Mouse (Mus musculus): ENCODE results near the gene Stab1.
A peak's percentile ranks its signal among the peaks of the same experiment; 100 is the strongest.

Stab1 gene

DNA sequence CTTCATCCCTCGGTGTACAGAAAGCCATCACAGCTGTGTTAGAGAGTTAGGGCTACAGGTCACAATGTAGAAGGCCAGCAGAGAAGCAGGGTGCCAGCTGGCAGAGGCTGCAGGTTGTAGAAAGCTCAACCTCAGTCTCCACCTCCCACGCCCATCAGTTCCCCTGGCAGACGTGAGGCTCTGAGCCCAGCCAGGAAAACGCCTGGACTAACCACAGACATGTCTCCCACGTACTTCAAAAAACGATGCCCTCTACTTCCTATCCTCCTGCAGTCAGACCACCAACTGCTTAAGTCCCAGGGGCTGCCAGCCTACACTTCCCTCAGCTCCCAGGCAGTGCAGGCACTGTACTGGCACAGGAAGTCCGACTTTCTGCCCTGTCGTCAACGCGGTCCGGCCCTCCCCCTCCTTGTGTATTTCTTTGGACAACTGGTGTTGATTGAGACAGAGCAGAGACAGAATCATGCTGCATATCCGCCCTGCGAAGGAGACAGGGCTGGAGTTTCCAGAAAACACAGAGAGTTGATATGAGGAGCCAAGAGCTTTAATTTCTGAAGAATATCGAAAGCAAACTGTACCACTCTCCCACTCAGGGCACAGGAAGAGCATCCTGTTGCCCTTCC, 26.6 kb upstream of the Stab1 start:
- peak; percentile 81 for DNase-seq (ENCODE audit: low spot score)

DNA sequence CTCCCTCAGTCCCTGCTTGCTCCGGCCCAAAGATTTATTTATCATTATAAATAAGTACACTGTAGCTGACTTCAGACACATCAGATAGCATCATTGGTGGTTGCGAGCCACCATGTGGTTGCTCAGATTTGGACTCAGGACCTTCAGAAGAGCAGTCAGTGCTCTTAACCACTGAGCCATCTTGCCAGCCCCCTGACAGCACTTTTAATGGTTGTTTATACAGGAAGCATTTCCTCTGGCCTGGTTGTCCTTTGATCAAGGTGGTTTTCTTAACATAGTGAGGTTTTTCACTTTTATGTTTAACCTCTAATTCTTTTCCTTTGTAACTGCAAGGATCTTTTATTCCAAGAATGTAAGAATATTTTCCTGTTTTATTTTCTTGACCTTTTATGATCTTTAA, 26.0 kb upstream of the Stab1 start:
- DNase-seq (ENCODE audit: low spot score) = no peak

DNA sequence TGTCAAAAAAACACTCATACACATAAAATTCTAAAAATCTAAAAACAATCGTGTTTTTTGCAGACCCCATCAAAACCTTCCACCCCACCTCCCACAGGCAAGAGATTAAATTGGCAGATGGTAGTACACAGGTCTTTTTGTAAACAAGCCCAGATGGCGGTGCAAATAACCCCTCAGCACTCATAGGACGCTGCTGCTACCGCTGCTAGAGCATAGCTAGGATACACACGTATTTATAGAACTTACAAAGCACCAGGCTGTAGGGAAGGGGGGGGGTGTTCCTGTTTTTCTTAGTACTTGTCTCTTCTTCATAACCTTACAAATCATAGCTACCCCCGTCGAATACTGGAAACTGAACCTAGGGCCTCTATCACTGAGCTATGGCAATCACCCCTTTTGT, 25.4 kb upstream of the Stab1 start:
- DNase-seq (ENCODE audit: low spot score) = no peak

DNA sequence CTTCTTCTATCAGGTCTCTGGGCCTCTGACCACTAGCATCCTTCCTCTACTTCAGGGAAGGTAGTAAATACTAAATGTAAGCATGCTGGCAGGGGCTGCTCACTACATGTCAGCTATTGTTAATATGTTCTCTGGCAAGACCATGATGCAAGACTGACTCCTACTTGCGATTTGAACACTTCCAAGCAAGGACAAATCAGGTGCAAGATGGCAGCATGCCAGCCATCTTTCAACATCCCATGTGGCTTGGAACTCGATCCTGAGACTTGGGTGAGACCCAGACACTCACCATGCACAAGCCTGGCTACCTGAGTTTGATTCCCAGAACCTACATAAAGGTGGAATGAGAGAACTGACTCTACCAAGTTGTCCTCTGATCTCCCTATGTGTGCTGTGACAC, 23.5 kb upstream of the Stab1 start:
- DNase-seq (ENCODE audit: low spot score) = no peak

DNA sequence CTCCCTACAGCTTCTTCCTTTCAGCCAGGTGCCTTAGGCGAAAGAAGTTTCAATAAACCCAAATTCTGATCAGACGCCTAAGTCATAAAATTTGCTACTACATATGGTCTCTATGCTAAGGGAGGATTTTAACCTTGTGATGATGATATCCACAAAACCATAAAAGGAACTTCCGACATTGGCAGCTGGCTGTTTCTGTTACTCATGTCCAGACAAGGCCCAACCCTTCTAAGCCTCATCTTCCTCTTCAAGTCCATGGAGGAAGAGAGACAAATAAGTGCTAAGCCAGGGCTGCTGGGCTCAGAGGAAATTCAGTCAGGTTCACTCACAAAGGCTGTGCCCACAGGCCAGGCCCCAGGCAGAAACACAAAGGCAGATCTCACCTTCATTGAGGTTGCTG, 20.9 kb upstream of the Stab1 start:
- no peak for DNase-seq (ENCODE audit: low spot score)

DNA sequence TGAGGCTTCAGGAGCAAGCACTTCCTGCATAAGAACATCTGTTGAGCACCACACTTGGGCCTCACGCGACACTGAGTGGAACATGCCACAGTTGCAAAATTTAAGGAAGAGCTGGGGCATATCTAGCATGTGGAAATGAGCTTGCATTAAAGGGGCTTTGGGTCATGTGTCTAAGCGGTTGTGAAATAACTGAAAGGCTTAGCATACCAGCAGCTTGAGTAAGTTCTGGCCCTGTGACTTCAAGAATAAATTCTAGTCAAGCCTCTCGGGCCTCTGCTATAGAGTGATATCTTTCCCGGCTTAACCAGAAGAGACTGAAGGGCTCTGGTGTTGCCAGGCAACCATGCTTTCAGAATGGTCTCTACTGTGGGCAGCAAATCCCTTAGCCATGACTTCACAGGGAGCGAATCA, 20.3 kb upstream of the Stab1 start:
- no peak for DNase-seq (ENCODE audit: low spot score)

DNA sequence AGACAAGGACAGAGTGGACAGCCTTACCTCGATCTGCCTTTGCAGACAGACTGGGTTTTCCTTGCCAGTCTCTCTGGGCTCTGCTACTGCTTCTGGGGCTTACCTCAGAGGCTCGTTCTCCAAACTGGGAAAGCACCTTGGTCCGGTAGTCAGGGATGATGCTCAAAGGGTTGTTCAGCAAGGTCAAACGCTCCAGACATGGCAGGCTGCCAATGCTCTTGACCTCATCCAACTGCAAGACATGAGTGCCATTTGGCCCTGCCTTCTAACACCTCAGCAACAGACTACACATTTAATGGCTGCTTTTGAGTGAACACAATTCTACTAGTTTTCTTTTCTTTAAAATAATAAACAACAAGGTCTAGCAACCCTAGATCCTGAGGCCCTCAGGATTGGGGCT, 18.2 kb upstream of the Stab1 start:
- no peak for DNase-seq (ENCODE audit: low spot score)

DNA sequence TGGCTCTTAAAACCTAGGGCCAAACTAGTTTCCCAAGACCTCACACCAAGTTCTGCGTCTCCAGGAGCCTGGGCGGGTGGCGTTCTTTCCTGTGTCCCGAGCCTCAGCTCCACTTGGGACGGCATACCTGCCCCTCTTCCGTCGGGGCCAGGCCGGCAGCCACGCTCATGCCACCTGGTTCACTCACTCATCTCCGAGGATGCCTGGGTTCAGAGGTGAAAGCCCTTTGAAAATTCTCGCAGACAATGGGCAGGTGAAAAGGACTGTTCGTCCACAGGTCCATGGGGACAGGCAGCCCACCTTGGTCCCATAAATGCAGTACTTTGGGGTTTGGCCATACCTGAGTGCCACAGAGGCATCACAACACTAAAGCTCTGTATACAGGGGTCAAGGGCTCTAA, 15.8 kb upstream of the Stab1 start:
- DNase-seq (ENCODE audit: low spot score) = no peak

DNA sequence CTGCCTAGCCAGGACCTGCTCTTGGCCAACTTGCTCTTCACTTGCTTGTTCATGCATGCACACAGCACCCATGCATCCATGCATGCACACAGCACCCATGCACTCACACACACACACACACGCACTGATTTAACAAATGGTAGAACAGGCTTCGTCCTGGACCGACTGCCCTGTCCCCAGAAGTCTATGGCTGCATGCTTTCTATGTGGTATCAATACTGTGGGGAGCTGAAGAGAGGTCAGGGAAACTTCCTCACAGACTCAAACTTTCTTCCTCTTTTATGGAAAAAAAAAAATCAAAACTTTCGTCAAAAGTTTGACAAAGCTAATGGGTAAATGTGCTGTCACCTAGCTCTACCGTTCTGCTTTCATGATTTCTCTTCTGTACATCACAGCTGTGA, 15.1 kb upstream of the Stab1 start:
- no peak for DNase-seq (ENCODE audit: low spot score)

DNA sequence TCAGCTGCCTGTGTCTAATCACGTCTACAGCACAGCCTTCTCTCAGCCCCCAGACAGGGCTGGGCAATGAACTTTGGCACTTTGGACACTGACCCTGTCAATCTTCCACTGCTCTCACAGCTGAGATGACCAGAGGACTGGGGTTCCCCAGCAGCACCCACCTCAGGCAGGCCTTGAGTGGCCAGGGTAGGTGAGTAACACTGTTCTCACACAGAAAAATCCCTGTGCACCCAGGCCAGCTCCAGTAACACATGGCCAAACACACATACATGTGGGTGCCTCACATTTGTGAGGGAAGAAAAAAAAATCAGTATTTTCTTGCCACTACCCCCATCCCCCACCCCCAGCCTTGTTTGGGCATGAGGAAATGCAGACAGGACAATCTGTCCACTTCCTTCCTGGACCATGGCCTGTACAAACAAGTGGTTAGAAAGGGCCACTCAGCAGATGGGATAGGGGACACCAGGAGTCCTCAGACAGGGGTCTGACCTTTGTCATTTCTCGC, 14.4 kb upstream of the Stab1 start:
- no peak for DNase-seq (ENCODE audit: low spot score)

DNA sequence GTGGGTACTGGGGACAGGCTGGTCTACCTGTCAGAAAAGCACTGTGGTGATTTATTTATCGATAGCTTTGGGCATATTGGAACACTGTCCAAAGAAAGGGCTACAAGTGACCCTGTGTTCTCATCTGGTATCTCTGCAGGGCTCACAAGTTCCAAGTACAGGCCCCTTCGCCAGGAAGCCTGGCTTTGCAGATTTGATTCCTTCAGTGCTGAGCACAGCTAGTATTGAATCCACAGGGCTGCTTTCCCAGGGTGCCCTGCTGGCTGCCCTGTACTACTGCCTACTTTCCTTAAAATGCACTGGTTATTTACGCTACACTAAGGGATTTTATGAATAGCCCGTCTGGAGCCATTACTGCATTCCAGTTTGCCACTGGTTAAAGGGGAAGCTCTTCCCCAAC, 13.1 kb upstream of the Stab1 start:
- DNase-seq (ENCODE audit: low spot score) = no peak

DNA sequence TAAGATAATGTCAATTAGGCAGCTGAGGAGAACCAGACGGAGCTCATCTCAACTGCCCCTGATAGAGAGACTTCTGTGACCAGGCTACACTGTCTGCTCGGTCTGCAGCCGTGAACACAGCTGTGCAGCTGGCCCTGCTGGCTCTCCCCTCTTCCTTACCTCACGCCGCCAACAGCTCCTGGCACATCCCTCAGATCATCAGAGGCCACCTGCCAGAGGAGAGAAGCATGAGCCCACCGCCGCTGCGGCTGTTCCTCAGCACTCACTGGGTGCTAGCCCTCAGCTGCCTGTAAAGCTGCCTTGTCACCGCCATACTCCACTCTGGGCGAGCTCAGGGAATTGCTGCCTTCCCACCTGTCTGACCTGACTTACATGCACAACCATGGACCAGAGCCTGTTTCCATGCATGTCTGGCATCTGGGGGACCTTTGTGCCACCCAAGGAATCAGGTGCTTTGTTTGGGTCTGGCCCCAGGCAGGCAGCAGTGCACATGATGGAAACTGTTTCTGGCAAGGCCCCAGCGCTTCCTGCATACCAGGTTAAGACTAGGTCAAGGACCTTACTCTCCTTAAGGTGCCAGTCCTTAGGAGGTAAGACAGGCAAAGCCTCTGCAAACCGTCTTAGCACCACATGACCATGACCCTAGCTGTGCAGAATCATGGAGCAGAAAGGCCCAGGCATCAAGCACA, 11.4 kb upstream of the Stab1 start:
- no peak for DNase-seq (ENCODE audit: low spot score)

DNA sequence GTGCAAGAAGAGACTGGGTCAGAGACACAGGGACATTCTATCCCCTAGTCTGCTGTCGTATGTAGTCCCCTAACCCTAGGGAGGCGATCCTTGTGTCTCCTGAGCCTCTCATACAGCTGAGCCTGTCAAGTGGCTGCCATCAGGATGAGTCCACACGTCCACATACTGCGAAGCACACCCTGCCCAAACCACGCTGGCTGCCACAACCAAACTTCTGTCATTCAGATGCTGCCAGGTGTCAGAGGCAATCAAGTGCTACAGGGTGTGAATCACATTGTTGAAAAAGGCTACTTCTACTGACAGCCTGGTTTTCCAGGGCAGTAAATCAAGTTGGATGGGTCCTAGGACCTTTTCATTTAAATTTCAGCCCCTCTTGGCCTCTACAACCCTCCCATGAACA, 9.3 kb upstream of the Stab1 start:
- no peak for DNase-seq (ENCODE audit: low spot score)

DNA sequence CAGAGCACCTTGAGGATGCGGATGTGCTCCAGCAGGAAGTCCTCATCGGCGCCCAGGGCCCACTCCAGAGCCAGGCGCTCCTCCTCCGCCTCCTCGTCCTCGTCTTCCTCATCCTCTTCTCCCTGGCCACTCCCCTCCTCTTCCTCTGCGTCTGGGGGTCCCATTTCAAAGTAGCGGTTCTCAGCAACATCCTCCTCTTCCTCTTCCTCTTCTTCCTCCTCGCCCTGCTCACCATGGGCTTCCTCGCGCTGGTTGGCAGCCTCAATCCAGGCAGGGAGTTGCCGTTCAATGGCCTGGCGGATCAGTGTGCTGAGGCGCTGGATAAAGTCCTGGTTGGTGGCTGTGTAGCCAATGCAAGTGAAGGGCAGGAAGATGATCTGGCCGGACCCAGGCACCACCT, 8.8 kb upstream of the Stab1 start:
- DNase-seq (ENCODE audit: low spot score) = no peak

DNA sequence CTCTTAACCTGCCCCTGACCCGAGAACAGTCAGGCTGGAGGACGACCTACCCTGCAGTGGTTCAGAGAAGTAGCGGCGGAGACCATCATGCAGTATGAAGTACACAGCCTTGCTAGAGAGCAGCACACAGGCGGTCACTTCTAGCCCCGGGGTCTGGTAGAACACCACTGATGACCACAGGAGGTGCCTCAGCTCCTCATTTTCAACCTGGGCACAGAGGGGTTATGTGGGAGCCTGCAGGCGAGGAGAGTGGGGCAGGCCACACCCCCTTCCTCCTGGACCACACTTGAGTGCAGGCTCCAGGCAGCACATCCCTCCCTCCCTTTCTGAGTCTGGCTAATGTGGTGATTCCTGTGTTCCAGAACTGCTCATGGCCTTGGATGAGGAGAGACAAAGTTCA, 5.1 kb upstream of the Stab1 start:
- DNase-seq (ENCODE audit: low spot score) = no peak

DNA sequence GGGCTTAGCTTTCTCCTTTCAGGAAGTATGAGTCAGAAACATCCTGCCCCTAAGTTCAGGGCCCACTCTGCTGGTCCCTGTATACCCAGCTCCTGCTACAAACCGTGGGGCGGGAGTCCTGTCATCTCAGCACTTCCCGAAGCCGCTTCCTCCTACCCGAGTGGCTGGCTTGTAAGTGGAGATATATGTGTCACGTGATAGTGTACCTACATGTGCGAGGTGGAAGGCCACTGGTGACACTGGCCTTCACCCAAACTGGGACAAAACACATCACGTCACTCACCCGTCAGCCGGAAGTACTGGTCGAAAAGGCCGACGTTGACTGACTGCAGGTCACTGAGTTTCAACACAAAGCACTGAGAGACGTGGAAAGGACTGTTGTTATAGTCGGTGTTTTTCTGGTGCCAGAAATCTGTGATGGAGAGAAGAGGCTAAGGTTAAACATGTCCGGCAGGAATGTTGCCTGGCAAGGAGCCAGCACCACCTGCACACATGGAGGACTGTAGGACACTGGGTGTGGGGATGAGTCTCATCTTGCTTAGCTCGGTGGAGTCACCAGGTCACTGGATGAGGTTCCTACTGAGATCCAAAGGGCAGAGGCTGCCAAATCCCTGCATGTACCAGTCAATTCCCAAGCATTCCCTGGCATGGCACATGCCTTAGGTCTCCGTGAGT, 4.5 kb upstream of the Stab1 start:
- no peak for DNase-seq (ENCODE audit: low spot score)

DNA sequence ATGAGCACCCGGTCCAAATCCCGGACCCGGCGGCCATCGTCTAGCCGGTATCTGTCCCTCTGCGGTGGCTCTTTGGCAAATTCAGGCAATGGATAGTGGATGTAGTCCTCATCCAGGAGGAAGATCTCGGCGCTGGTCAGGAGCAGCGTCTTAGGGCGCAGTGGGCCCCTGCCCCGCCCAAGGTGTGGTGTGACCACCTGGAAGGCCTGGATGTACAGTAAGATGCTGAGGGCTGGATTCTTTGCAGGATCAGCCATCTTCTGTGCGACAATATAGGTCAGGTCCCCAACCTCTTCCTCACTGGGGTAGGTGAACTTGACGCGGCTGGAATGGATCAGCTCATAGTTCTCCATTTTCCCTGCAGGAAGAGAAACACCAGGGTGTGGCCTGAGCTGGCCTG, 3.4 kb upstream of the Stab1 start:
- no peak for DNase-seq (ENCODE audit: low spot score)

DNA sequence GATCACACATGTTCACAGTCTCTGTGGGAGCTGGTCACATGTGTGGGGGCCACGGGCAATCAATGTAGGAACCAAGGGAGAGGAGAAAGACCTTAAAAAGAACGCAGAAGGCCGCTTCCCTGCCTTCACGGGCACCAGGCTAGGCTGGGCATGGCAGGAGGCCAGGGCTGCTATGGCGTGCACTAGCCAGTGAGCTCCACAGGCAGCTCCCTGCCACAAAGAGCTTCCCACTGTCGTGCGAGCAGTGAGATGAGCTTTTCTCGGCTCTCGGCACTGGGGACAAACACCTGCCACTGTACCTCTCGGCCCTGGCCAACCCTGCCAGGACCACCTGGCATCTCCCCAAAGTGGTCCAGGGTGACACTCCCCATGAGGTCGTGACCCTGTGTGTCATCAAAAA, 2.9 kb upstream of the Stab1 start:
- DNase-seq (ENCODE audit: low spot score) = no peak

DNA sequence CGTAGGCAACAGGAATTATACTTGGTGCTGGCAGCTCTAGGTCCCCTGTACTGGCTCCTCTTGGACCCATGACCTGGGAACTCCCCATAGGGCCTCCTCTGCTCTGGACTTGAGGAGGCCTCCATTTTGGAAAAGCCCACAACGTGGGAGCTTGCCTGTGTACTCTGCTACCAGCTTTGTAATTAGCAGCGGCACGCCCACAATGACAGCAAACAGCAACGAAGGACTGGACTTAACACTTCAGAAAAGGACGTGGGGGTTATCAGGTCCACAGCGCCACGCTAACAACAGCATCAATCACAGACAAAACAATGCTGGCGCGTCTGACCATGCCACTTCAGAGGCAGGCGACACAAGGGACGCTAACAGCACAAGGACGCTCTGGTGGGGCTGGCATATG, 2.5 kb upstream of the Stab1 start:
- no peak for DNase-seq (ENCODE audit: low spot score)

DNA sequence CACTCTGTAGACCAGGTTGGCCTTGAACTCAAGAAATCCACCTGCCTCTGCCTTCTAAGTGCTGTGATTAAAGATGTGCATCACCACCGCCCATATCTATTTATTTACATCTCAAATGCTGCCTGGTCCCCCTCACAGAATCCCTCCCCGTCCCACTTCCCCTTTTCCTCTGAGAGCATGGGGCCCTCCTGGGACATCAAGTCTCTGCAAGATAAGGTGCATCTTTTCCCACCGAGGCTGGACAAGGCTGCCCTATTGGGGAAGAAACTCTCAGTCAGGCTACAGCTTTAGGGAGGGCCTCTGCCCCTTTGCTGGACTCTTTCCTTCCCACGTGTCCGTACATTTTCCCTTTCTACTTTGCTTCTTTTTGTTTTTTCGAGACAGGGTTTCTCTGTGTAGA, 1.1 kb upstream of the Stab1 start:
- DNase-seq (ENCODE audit: low spot score) = no peak

DNA sequence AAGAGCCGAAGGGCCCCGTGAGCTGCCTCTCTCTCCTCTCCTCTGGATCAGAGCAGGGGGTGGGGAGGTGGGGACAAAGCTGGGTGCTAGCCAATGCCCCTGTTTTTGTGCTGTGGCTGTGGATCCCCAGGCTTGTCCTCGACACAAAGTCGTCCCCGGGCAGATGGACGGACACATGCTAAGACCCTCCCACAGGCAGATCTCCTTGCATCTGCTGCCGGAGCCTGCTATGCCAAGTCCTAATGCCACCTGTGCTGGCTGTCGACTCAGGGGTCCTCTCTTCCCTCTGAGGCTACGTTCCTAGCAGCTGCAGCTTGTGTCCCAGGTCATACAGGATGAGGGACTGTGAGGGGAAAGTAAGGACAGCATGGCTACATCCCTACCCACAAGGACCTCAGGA, 1.6 kb downstream of the Stab1 start:
- no peak for DNase-seq (ENCODE audit: low spot score)

DNA sequence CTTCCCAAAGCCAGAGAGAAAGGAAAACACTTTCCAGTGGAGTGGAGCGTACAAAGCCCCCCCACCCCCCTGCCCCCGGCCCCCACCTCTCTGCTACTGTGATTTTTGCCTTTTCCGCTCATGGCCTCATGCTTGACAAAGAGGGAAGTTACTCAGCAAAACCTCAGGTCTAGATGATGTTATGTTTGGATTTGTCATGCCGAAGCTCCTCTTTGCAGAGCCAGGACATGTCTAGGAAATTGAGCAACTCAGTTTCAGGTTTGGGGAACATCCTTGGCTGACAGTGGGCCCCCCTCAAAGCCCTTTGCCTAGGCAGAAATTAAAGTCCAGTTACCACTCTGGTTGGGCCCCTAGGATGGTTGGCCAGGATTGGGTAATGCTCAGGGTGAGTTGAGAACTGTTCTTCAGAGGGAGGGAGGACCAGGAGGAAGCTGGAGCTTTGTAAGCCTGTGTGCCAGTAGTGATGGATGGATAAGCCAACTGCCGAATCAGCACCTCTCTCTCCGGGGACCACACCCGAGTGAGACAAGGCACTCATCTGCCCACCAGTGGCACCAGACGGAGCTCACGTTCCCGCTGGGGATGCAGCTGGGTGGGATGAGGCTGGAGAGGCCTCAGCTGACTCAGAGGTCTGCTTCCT, 2.3 kb downstream of the Stab1 start:
- DNase-seq (ENCODE audit: low spot score) = no peak

DNA sequence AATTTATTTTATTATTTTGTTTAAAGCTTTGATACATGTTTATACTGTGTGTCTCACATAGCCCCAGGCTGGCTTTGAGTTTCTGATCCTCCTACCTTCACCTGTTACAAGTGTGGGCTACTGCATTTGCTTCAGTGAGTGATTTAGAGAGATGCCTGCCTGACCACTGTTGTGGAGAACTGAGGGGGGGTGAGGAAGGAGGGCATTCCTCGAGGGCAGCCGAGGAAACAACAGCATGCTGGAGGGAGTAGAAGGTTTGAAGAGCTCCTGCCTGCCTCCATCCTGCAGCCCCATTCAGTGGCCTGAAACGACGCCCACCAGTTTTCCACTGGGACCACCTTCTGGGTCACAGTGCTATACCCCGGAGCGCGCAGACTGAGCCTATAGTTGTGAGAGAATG, 3.0 kb downstream of the Stab1 start:
- DNase-seq (ENCODE audit: low spot score) = no peak

Measured in ovary, adult 18-20 months (tissue).